Mouse (Mus musculus) heart, adult 2 months (tissue): ENCODE data around the gene Rrp7a.

Experiments
- CTCF ChIP-seq: fragments of 200-600 bp; IDR thresholded peaks from 2 replicates; pipeline ENCODE4 v1.8.1; 2022; ENCODE audit warnings: antibody characterized with exemption, mild to moderate bottlenecking, moderate library complexity
- EP300 ChIP-seq: fragments of 200-500 bp; IDR thresholded peaks from 2 replicates; pipeline ENCODE4 v1.6.1; 2011; ENCODE audit warnings: low read depth, low read length, control low read depth; ENCODE audit not compliant: insufficient read depth
- POLR2A ChIP-seq: fragments of 200-500 bp; IDR thresholded peaks from 2 replicates; pipeline ENCODE4 v1.6.1; 2011; ENCODE audit warnings: mild to moderate bottlenecking, low read depth, low read length, control low read depth; ENCODE audit not compliant: insufficient read depth

- TF ChIP-seq CTCF (no peak), POLR2A (no peak), EP300 (no peak)
Measured at GRCm38 (mm10) chr15:83070942-83071341, 51.7 kb downstream of the Rrp7a start.
